Mouse (Mus musculus) thymus, adult 2 months (tissue): ENCODE measurements around the gene Jdp2.

Experiments used
- CTCF ChIP-seq: fragments of 200-500 bp; IDR thresholded peaks from 2 replicates; pipeline ENCODE4 v1.5.1; 2012; ENCODE audit warnings: mild to moderate bottlenecking, control low read depth, low read length, moderate library complexity, borderline replicate concordance; ENCODE audit not compliant: control insufficient read depth, poor library complexity, insufficient read depth; ENCODE audit errors: extremely low read depth
- POLR2A ChIP-seq: fragments of 200-500 bp; IDR thresholded peaks from 2 replicates; pipeline ENCODE4 v1.6.1; 2012; ENCODE audit warnings: mild to moderate bottlenecking, low read length, control low read depth, moderate library complexity; ENCODE audit not compliant: control insufficient read depth, poor library complexity, insufficient read depth; ENCODE audit errors: extremely low read depth

DNA sequence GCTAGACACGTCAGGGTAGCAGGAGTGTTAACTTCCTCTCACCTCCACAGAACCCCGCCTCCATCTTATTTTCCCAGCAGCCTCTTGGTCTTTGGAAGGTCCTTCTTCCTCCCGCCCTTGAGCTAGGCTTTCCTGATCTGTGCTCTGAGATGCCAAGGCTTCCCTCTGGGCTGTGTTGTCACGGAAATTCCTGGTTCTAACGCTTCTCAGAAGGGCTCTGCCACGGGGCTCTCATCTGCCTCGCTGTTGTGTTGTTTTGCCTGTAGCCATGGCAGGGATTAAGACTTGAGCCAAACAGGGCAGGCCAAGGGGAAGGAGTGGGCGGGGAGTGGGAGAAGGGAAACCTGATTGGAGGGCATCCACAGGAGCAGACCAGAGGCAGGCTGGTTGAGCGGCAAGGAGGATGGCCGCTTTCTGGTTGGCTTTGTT, 26.8 kb upstream of the Jdp2 start:
- TF ChIP-seq POLR2A (no peak), CTCF (no peak)
